Mouse (Mus musculus) CH12.LX (cell line): ENCODE results near the gene Kif6. TPM values are rescaled to one million over a fixed set of nuclear protein-coding genes. Genes with fewer than 3 reads are reported as not detected.

Source experiments
- DNase-seq: peaks from one replicate; pipeline ENCODE4 v3.0.0-alpha.2; 2013; ENCODE audit errors: extremely low read depth
- H3K27ac ChIP-seq: 2 replicates; pipeline ENCODE4 v1.5.1; 2012; ENCODE audit warnings: low read depth, mild to moderate bottlenecking, control low read depth, moderate library complexity; ENCODE audit not compliant: insufficient read depth
- H3K27me3 ChIP-seq: replicated peaks from 2 replicates; pipeline ENCODE3; 2012; ENCODE audit warnings: inconsistent platforms
- H3K36me3 ChIP-seq, 2 experiments: replicated peaks in 1 of 2; 2 replicates each; pipeline versions ENCODE3 to v1.6.1; 2012; ENCODE audit warnings: inconsistent platforms in 1 of 2, low read length in 1 of 2, mild to moderate bottlenecking in 1 of 2, mixed read lengths in 1 of 2, moderate library complexity in 1 of 2; ENCODE audit not compliant: control insufficient read depth in 1 of 2, insufficient read depth in 1 of 2
- H3K4me1 ChIP-seq, 2 experiments: 2 replicates each; pipeline ENCODE4 v1.6.1; 2012; ENCODE audit warnings: inconsistent platforms in 1 of 2, moderate library complexity in 1 of 2; ENCODE audit not compliant: insufficient read depth in 2 of 2, control insufficient read depth in 1 of 2
- H3K4me2 ChIP-seq: 2 replicates; pipeline ENCODE4 v1.6.1; 2012; ENCODE audit warnings: low read depth, mild to moderate bottlenecking, control low read depth; ENCODE audit not compliant: poor library complexity, insufficient read depth, severe bottlenecking
- H3K4me3 ChIP-seq, 3 experiments: fragments of 150-350 bp in 1 of 3; sonication (generic) in 1 of 3; replicated peaks in 1 of 3; 2 replicates each; pipeline versions ENCODE3 to v1.5.1; 2011 to 2012; ENCODE audit warnings: low read depth in 2 of 3, low read length in 2 of 3, mild to moderate bottlenecking in 2 of 3, moderate library complexity in 2 of 3, control low read depth in 1 of 3, improper control_type of control experiment in 1 of 3, inconsistent platforms in 1 of 3, mixed read lengths in 1 of 3; ENCODE audit not compliant: poor library complexity in 1 of 3
- H3K79me2 ChIP-seq: replicated peaks from 2 replicates; pipeline ENCODE4 v1.6.1; 2012; ENCODE audit warnings: mild to moderate bottlenecking, moderate library complexity; ENCODE audit not compliant: control insufficient read depth, poor library complexity, insufficient read depth, severe bottlenecking; ENCODE audit errors: extremely low read depth
- H3K9ac ChIP-seq: 2 replicates; pipeline ENCODE4 v1.6.1; 2012; ENCODE audit warnings: low read depth, mild to moderate bottlenecking, control low read depth, moderate library complexity; ENCODE audit not compliant: insufficient read depth
- H3K9me3 ChIP-seq: replicated peaks from 2 replicates; pipeline ENCODE3; 2012; ENCODE audit warnings: low read length, inconsistent platforms, mixed read lengths
- ELF1 ChIP-seq: IDR thresholded peaks from 2 replicates; pipeline ENCODE4 v1.6.1; 2014; ENCODE audit warnings: low read depth, mild to moderate bottlenecking, inconsistent platforms, low read length, improper control_type of control experiment
- EP300 ChIP-seq: IDR thresholded peaks from 2 replicates; pipeline ENCODE4 v1.6.1; 2011; ENCODE audit warnings: low read length, improper control_type of control experiment
- ETS1 ChIP-seq: conservative IDR thresholded peaks from 2 replicates; pipeline ENCODE4 v1.6.1; 2012; ENCODE audit warnings: low read depth, mild to moderate bottlenecking, inconsistent platforms, low read length, improper control_type of control experiment, moderate library complexity
- GABPA ChIP-seq: IDR thresholded peaks from 2 replicates; pipeline ENCODE4 v1.6.1; 2012; ENCODE audit warnings: low read depth, low read length, improper control_type of control experiment, inconsistent platforms; ENCODE audit not compliant: insufficient replicate concordance
- HCFC1 ChIP-seq: IDR thresholded peaks from 2 replicates; pipeline ENCODE4 v1.6.1; 2012; ENCODE audit warnings: low read depth, mild to moderate bottlenecking, inconsistent platforms, low read length, improper control_type of control experiment
- KAT2A ChIP-seq: IDR thresholded peaks from 2 replicates; pipeline ENCODE4 v1.6.1; 2012; ENCODE audit warnings: low read length, improper control_type of control experiment, inconsistent platforms; ENCODE audit not compliant: insufficient replicate concordance
- MAFK ChIP-seq: IDR thresholded peaks from 2 replicates; pipeline ENCODE4 v1.6.1; 2011; ENCODE audit warnings: low read length, improper control_type of control experiment; ENCODE audit not compliant: insufficient replicate concordance
- MAZ ChIP-seq: IDR thresholded peaks from 2 replicates; pipeline ENCODE4 v1.6.1; 2012; ENCODE audit warnings: low read depth, mild to moderate bottlenecking, inconsistent platforms, low read length, improper control_type of control experiment, moderate library complexity
- MXI1 ChIP-seq: IDR thresholded peaks from 2 replicates; pipeline ENCODE4 v1.6.1; 2011; ENCODE audit warnings: mild to moderate bottlenecking, low read depth, low read length, improper control_type of control experiment
- NELFE ChIP-seq: IDR thresholded peaks from 2 replicates; pipeline ENCODE4 v1.6.1; 2011; ENCODE audit warnings: low read depth, low read length, improper control_type of control experiment
- NRF1 ChIP-seq: IDR thresholded peaks from 2 replicates; pipeline ENCODE4 v1.6.1; 2014; ENCODE audit warnings: low read depth, mild to moderate bottlenecking, inconsistent platforms, low read length, improper control_type of control experiment, moderate library complexity
- RAD21 ChIP-seq: IDR thresholded peaks from 2 replicates; pipeline ENCODE4 v1.6.1; 2011; ENCODE audit warnings: low read depth, mild to moderate bottlenecking, low read length, improper control_type of control experiment, moderate library complexity
- RCOR1 ChIP-seq: conservative IDR thresholded peaks from 2 replicates; pipeline ENCODE4 v1.6.1; 2012; ENCODE audit warnings: low read depth, mild to moderate bottlenecking, inconsistent platforms, low read length, improper control_type of control experiment
- SIN3A ChIP-seq: IDR thresholded peaks from 2 replicates; pipeline ENCODE4 v1.6.1; 2012; ENCODE audit warnings: low read length, improper control_type of control experiment, inconsistent platforms
- SMC3 ChIP-seq: IDR thresholded peaks from 2 replicates; pipeline ENCODE4 v1.6.1; 2011; ENCODE audit warnings: low read depth, low read length, improper control_type of control experiment
- TCF12 ChIP-seq: IDR thresholded peaks from 2 replicates; pipeline ENCODE4 v1.6.1; 2014; ENCODE audit warnings: low read depth, mild to moderate bottlenecking, inconsistent platforms, low read length, improper control_type of control experiment
- USF1 ChIP-seq: IDR thresholded peaks from 2 replicates; pipeline ENCODE4 v1.6.1; 2014; ENCODE audit warnings: low read depth, mild to moderate bottlenecking, inconsistent platforms, low read length, improper control_type of control experiment
- USF2 ChIP-seq: conservative IDR thresholded peaks from 2 replicates; pipeline ENCODE4 v1.6.1; 2011; ENCODE audit warnings: low read depth, low read length, improper control_type of control experiment
- ZKSCAN1 ChIP-seq: IDR thresholded peaks from 2 replicates; pipeline ENCODE4 v1.6.1; 2012; ENCODE audit warnings: low read depth, inconsistent platforms, low read length, improper control_type of control experiment, borderline replicate concordance
- ZMIZ1 ChIP-seq: IDR thresholded peaks from 2 replicates; pipeline ENCODE4 v1.6.1; 2012; ENCODE audit warnings: low read depth, mild to moderate bottlenecking, inconsistent platforms, low read length, improper control_type of control experiment
- dilution Hi-C: fragments of 300-500 bp; cut with MboI; formaldehyde crosslinking; loops from 2 replicates; pipeline ENCODE4 v1.14.3; 2020; ENCODE audit warnings: low sequenced_read_pairs; ENCODE audit not compliant: extremely low pct_unique_long_range_greater_than_20kb, extremely low pct_ligation_motif_present
- in situ Hi-C: fragments of 300-500 bp; cut with MboI; formaldehyde crosslinking; loops from 3 replicates; pipeline ENCODE4 v1.14.3; 2019; ENCODE audit warnings: low sequenced_read_pairs, low pct_ligation_motif_present, low pct_unique_long_range_greater_than_20kb, mixed read lengths
- polyA plus RNA-seq: library from polyadenylated mRNA; unstranded; fragments of >175 nt; gene quantifications from 2 replicates; pipeline ENCODE4 v1.2.1, GENCODE M21; 2012; ENCODE audit warnings: low read depth; ENCODE audit not compliant: insufficient read length
- total RNA-seq, 2 experiments: library from RNA; depleted of rRNA; stranded (reverse); fragments of 300-350 nt in 1 of 2; fragments of >200 nt in 1 of 2; gene quantifications; 2 replicates each; pipeline ENCODE4 v1.2.3; 2012 to 2014

Gene Kif6
- total and polyA plus RNA-seq, 3 experiments = not detected

- no peak overlapping the region for H3K27ac ChIP-seq
- H3K9ac ChIP-seq = no peak overlapping the region
- TF ChIP-seq RCOR1 (no peak), NRF1 (no peak), RAD21 (no peak), USF1 (no peak), HCFC1 (no peak), USF2 (no peak), MXI1 (no peak), ZMIZ1 (no peak), MAFK (no peak), MAZ (no peak), SMC3 (no peak), KAT2A (no peak)
- H3K9me3 ChIP-seq = no peaks in the 10 kb centered on the region
- H3K27me3 ChIP-seq = peaks cover 19% of the 10 kb centered on the region
- H3K4me2 ChIP-seq = no peak overlapping the region
- in situ Hi-C loops (no loop called here), dilution Hi-C loops (no loop called here)
- H3K4me1 ChIP-seq = peaks cover 0 to 5% of the 10 kb centered on the region in 2 experiments; a peak in 2 of 4 replicates
- H3K4me3 ChIP-seq = no peak overlapping the region
- no peaks in the 10 kb centered on the region for H3K79me2 ChIP-seq
- H3K36me3 ChIP-seq = no peaks in the 10 kb centered on the region
- DNase-seq = no peak
Measured at GRCm38 (mm10) chr17:49834044-49834545, 219.2 kb downstream of the Kif6 start.

- Histone ChIP-seq H3K4me2 (no peak overlapping the region), H3K4me3 (no peak overlapping the region), H3K9me3 (no peaks in the 10 kb centered on the region), H3K79me2 (no peaks in the 10 kb centered on the region), H3K4me1 (no peaks in the 10 kb centered on the region), H3K27me3 (peaks cover 38% of the 10 kb centered on the region), H3K36me3 (no peaks in the 10 kb centered on the region)
- dilution Hi-C loops = no loop called here
- in situ Hi-C loops = no loop called here
- no peak for TF ChIP-seq SIN3A
- no peak for TF ChIP-seq GABPA
- no peak for TF ChIP-seq SMC3
- TF ChIP-seq, all 38 proteins: peak for 0
- no peak overlapping the region for H3K27ac ChIP-seq
- DNase-seq = no peak
- H3K9ac ChIP-seq = no peak overlapping the region
Measured at GRCm38 (mm10) chr17:49837417-49837816, 222.5 kb downstream of the Kif6 start.

GRCm38 (mm10) chr17:49839243-49839642 is 224.3 kb downstream of the Kif6 start:
- no peak overlapping the region for H3K4me3 ChIP-seq
- no peak overlapping the region for H3K4me2 ChIP-seq
- in situ Hi-C loops (no loop called here), dilution Hi-C loops (no loop called here)
- H3K27me3 ChIP-seq = peaks cover 51% of the 10 kb centered on the region
- TF ChIP-seq RAD21 (no peak), HCFC1 (no peak), NELFE (no peak), ZKSCAN1 (no peak), ELF1 (no peak), MAZ (no peak), ETS1 (no peak), TCF12 (no peak), EP300 (no peak), NRF1 (no peak)
- H3K4me1 ChIP-seq = no peaks in the 10 kb centered on the region
- H3K9me3 ChIP-seq = no peaks in the 10 kb centered on the region
- H3K79me2 ChIP-seq = no peaks in the 10 kb centered on the region
- DNase-seq = no peak
- no peaks in the 10 kb centered on the region for H3K36me3 ChIP-seq
- no peak overlapping the region for H3K27ac ChIP-seq
- no peak overlapping the region for H3K9ac ChIP-seq
